In the genomic region with DNA sequence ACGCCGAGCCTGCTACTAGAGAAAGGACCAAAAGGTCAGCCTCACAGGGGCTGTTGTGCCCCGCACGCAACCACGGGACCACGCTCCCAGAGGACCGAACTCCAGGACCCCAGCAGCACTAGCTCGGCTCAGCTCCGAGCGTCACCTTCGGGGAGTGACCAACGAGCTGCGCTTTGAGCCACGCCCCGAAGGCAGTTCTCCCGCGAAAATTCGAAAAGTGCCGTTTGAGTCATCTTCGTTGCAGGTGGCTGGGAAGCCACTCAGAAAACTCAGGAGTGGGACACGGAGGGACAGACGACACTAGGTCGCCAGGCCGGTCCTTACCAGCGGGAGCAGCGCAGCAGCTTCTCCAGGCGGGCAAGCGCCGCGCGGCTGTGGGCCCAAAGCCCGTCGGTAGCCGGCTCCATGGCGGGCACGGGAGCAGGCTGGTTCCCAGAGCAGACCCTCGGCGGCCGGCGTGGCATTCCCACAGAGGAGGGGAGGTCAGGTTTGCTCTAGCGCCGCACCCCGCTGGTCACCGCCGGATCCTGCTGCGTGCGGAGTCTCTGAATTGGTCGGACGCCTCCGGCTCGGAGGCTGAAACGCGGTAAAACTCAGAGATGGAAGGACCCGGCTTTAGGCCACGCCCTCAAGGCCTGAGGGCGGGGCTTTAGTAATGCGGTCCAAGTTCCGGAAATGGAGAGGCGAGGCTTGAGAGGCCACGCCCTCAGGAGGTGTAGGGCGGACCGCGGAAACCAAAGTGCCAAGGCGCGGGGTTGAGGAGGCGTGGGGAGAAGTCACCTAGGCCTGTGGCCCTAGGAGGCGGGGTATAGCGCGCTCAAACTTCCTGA, we compare ENCODE assay signal across 8 mouse cellular contexts. TPM values are rescaled to one million over a fixed set of nuclear protein-coding genes. Genes with fewer than 3 reads are reported as not detected.
DNase-seq lines count a peak whose midpoint lies in the region; ATAC-seq lines count a peak whose summit lies in the region.

Gene Bard1, minus strand, starts transcription at position 803 of the 830 bp plus-strand sequence.

- DNase-seq in adrenal gland, adult (ENCODE audit: inconsistent age in 2 of 2, low spot score in 1 of 2), result peak; percentile 96 to 98
- DNase-seq in embryo, embryonic 10.5 days (ENCODE audit: low spot score), result peak; percentile 99
- DNase-seq in gastrocnemius, postnatal 14 days, result peak; percentile 91
- peak; percentile 63 to 93 for DNase-seq in left cerebral cortex, postnatal 10 days (ENCODE audit: extremely low spot score in 1 of 2, low spot score in 2 of 2)
- DNase-seq in right cerebral cortex, postnatal 25 days, result peak; percentile 65
- DNase-seq in urinary bladder, postnatal 4 days (ENCODE audit: low spot score in 2 of 2), result peak; percentile 89 to 91

- intact Hi-C loops in gastrocnemius, postnatal 14 days (cut with DNase I; ENCODE audit: low total_unique reads), result no loop called here
- intact Hi-C loops in left cerebral cortex, postnatal 10 days (cut with DNase I), result no loop called here

- ATAC-seq in inflammation-experienced regulatory T-cells, adult 6 months, result peak; percentile 88
- ATAC-seq in megakaryocyte-erythroid progenitor cell, adult 5-6 weeks (replicated peaks; ENCODE audit: low FRiP score, low TSS enrichment, poor library complexity, severe bottlenecking), result peak; percentile 92

RNA-seq across cellular contexts. Expression of gene Bard1, which starts in this region (rescaled TPM):
- total RNA-seq in gastrocnemius, postnatal 14 days (2021), result 1 to 10 TPM in 1 of 2 experiments, under 1 TPM in 1; 0.97 to 1.1 TPM
- 1 to 10 TPM in 1 of 3 experiments, under 1 TPM in 2; 0.38 to 3.0 (median 0.58) TPM for polyA plus RNA-seq in inflammation-experienced regulatory T-cells, adult 6 months (2017; shearing (Covaris generic))
- 1 to 10 TPM in 1 of 2 experiments, under 1 TPM in 1; 0.86 to 1.3 TPM for total RNA-seq in left cerebral cortex, postnatal 10 days (2021)
- total RNA-seq in megakaryocyte-erythroid progenitor cell, adult 5-6 weeks (2014; fragmentation: Nextera tagmentation), result 31.7 and 32.1 TPM in 2 replicates
- total RNA-seq in megakaryocyte-erythroid progenitor cell, adult 5-6 weeks (2017), result 13.8 and 18.9 TPM in 2 replicates

Comparison
In these comparisons a context has a peak if more than half of its experiments do, and no peak if none do; other contexts are left out.
1. Peak in every context shown above with its lines: DNase-seq and ATAC-seq.
2. RNA of gene Bard1 (total RNA-seq): 13.8 to 32.1 TPM in megakaryocyte-erythroid progenitor cell, adult 5-6 weeks; 0.86 to 1.3 TPM in left cerebral cortex, postnatal 10 days and 0.97 to 1.1 TPM in gastrocnemius, postnatal 14 days; every median in the first group is over 4 times any median in the second.